Mouse (Mus musculus): ENCODE results near the gene Arhgap28.
A peak's percentile ranks its signal among the peaks of the same experiment; 100 is the strongest.

Arhgap28 gene

GRCm38 (mm10) chr17:67930957-67931356, 73.0 kb downstream of the Arhgap28 start:
- no peak for DNase-seq

GRCm38 (mm10) chr17:67930467-67930866, 73.5 kb downstream of the Arhgap28 start:
- DNase-seq: no peak

GRCm38 (mm10) chr17:67928280-67928679, 75.6 kb downstream of the Arhgap28 start:
- no peak for DNase-seq

GRCm38 (mm10) chr17:67927864-67928263, 76.1 kb downstream of the Arhgap28 start:
- no peak for DNase-seq

- DNase-seq: no peak
Observed at GRCm38 (mm10) chr17:67919959-67920358, 84.0 kb downstream of the Arhgap28 start.

GRCm38 (mm10) chr17:67918201-67918600, 85.7 kb downstream of the Arhgap28 start:
- peak; percentile 76 for DNase-seq

- no peak for DNase-seq
Observed at GRCm38 (mm10) chr17:67916901-67917300, 87.0 kb downstream of the Arhgap28 start.

GRCm38 (mm10) chr17:67912640-67913039, 91.3 kb downstream of the Arhgap28 start:
- DNase-seq: no peak

GRCm38 (mm10) chr17:67912051-67912450, 91.9 kb downstream of the Arhgap28 start:
- no peak for DNase-seq

- DNase-seq: no peak
Observed at GRCm38 (mm10) chr17:67908537-67908936, 95.4 kb downstream of the Arhgap28 start.

GRCm38 (mm10) chr17:67908137-67908536, 95.8 kb downstream of the Arhgap28 start:
- no peak for DNase-seq

- DNase-seq: no peak
Observed at GRCm38 (mm10) chr17:67907532-67908054, 96.3 kb downstream of the Arhgap28 start.

GRCm38 (mm10) chr17:67906236-67906635, 97.7 kb downstream of the Arhgap28 start:
- no peak for DNase-seq

- no peak for DNase-seq
Observed at GRCm38 (mm10) chr17:67904315-67904944, 99.5 kb downstream of the Arhgap28 start.

- no peak for DNase-seq
Observed at GRCm38 (mm10) chr17:67902847-67903246, 101.1 kb downstream of the Arhgap28 start.

- DNase-seq: no peak
Observed at GRCm38 (mm10) chr17:67901161-67901560, 102.8 kb downstream of the Arhgap28 start.

GRCm38 (mm10) chr17:67899376-67899775, 104.5 kb downstream of the Arhgap28 start:
- no peak for DNase-seq

GRCm38 (mm10) chr17:67896413-67896812, 107.5 kb downstream of the Arhgap28 start:
- DNase-seq: no peak

GRCm38 (mm10) chr17:67889481-67890325, 114.2 kb downstream of the Arhgap28 start:
- DNase-seq: no peak

GRCm38 (mm10) chr17:67888081-67888480, 115.8 kb downstream of the Arhgap28 start:
- DNase-seq: no peak

- no peak for DNase-seq
Observed at GRCm38 (mm10) chr17:67886326-67886725, 117.6 kb downstream of the Arhgap28 start.

- no peak for DNase-seq
Observed at GRCm38 (mm10) chr17:67877599-67877998, 126.3 kb downstream of the Arhgap28 start.

GRCm38 (mm10) chr17:67869731-67870601, 134.0 kb downstream of the Arhgap28 start:
- DNase-seq: peak; percentile 33
